Mouse (Mus musculus) heart, embryonic 16.5 days (tissue): ENCODE data around the gene Cdkl2. TPM values are rescaled to one million over a fixed set of nuclear protein-coding genes. Genes with fewer than 3 reads are reported as not detected.

ENCODE experiments used
- ATAC-seq: fragments of 200-750 bp; cut with Nextera tagmentation; replicated peaks from 2 replicates; pipeline ENCODE4 v1.8.0; 2017; ENCODE audit warnings: moderate number of reproducible peaks; ENCODE audit not compliant: insufficient read depth, low FRiP score; ENCODE audit errors: extremely low read depth
- H3K27ac ChIP-seq: fragments of 300-500 bp; sonication (generic); 2 replicates; pipeline ENCODE4 v1.5.1; 2014; ENCODE audit warnings: mild to moderate bottlenecking, low read length, control low read depth, moderate library complexity
- H3K27me3 ChIP-seq: fragments of 300-500 bp; sonication (generic); 2 replicates; pipeline ENCODE4 v1.6.1; 2014; ENCODE audit warnings: low read length, mixed read lengths; ENCODE audit not compliant: control insufficient read depth, insufficient read depth
- H3K36me3 ChIP-seq: fragments of 300-500 bp; sonication (generic); 2 replicates; pipeline ENCODE4 v1.6.1; 2014; ENCODE audit not compliant: control insufficient read depth, insufficient read depth
- H3K4me1 ChIP-seq: fragments of 300-500 bp; sonication (generic); 2 replicates; pipeline ENCODE4 v1.6.1; 2014; ENCODE audit warnings: low read length, mixed read lengths; ENCODE audit not compliant: control insufficient read depth, insufficient read depth
- H3K4me2 ChIP-seq: fragments of 300-500 bp; sonication (generic); 2 replicates; pipeline ENCODE4 v1.6.1; 2014; ENCODE audit warnings: low read depth, mild to moderate bottlenecking, control low read depth, low read length
- H3K4me3 ChIP-seq: fragments of 300-500 bp; sonication (generic); 2 replicates; pipeline ENCODE4 v1.5.1; 2014; ENCODE audit warnings: mild to moderate bottlenecking, control low read depth, low read length
- H3K9ac ChIP-seq: fragments of 300-500 bp; sonication (generic); 2 replicates; pipeline ENCODE4 v1.6.1; 2014; ENCODE audit warnings: low read length, control low read depth
- H3K9me3 ChIP-seq: fragments of 300-500 bp; sonication (generic); replicated peaks from 2 replicates; pipeline ENCODE4 v1.6.1; 2016; ENCODE audit warnings: low read length; ENCODE audit not compliant: control insufficient read depth
- WGBS: fragments of 180-500 bp; shearing (Covaris S2); extraction: QIAGEN DNeasy Blood & Tissue Kit; methylation state at CpG from one replicate; pipeline ENCODE4 v1.1.7; 2014; 5-methylcytosine and 5-hydroxymethylcytosine counted together
- polyA plus RNA-seq: library from polyadenylated mRNA; unstranded; fragments of >200 nt; fragmentation: Nextera tagmentation; extraction: Ambion mirVana; gene quantifications from 2 replicates; pipeline ENCODE4 v1.2.1, GENCODE M21; 2015

Gene Cdkl2
- polyA plus RNA-seq, 1 experiment from 2014 or later, result 1.2 TPM

- WGBS, result under 1% methylated on average over 65 of the region's 65 CpGs
- ATAC-seq, result peak; percentile 97
- peaks cover 28% of the 10 kb centered on the region for H3K4me1 ChIP-seq
- H3K9me3 ChIP-seq, result no peaks in the 10 kb centered on the region
- peak within 1 kb of the TSS; percentile 97 for H3K27ac ChIP-seq
- peaks cover 4% of the 10 kb centered on the region for H3K36me3 ChIP-seq
- H3K27me3 ChIP-seq, result no peaks in the 10 kb centered on the region
- H3K4me2 ChIP-seq, result peak within 1 kb of the TSS; percentile 79
- H3K4me3 ChIP-seq, result peak within 1 kb of the TSS; percentile 72
- peak within 1 kb of the TSS; percentile 91 for H3K9ac ChIP-seq
These were observed 80.8 kb downstream of the Cdkl2 start, which contains the start of gene Rchy1 for GRCm38 (mm10) chr5:91962639-91963440. Gene Rchy1, minus strand, starts transcription at chr5:91963068.

GRCm38 (mm10) chr5:91962259-91962638, 81.4 kb downstream of the Cdkl2 start:
- Histone ChIP-seq H3K4me1 (peaks cover 28% of the 10 kb centered on the region), H3K9ac (peak overlapping the region; percentile 91), H3K4me2 (peak overlapping the region; percentile 79), H3K9me3 (no peaks in the 10 kb centered on the region), H3K36me3 (peaks cover 5% of the 10 kb centered on the region), H3K27me3 (no peaks in the 10 kb centered on the region), H3K4me3 (peak overlapping the region; percentile 72), H3K27ac (peak overlapping the region; percentile 97)
- ATAC-seq, result 0 out of 2 replicates have a peak, but pooled peaks have one; percentile 3
- WGBS, result 0% methylated on average over 14 of the region's 14 CpGs

GRCm38 (mm10) chr5:91961370-91961769, 82.3 kb downstream of the Cdkl2 start:
- peak overlapping the region; percentile 97 for H3K27ac ChIP-seq
- H3K4me2 ChIP-seq, result peak overlapping the region; percentile 79
- H3K4me1 ChIP-seq, result peaks cover 28% of the 10 kb centered on the region
- ATAC-seq, result no peak
- H3K4me3 ChIP-seq, result peak overlapping the region; percentile 72
- H3K27me3 ChIP-seq, result no peaks in the 10 kb centered on the region
- H3K9ac ChIP-seq, result peak overlapping the region; percentile 91
- peaks cover 9% of the 10 kb centered on the region for H3K36me3 ChIP-seq
- H3K9me3 ChIP-seq, result no peaks in the 10 kb centered on the region
- 81% methylated on average over 1 of the region's 1 CpGs for WGBS

GRCm38 (mm10) chr5:91960606-91961254, 83.0 kb downstream of the Cdkl2 start:
- peak overlapping the region; percentile 38 for H3K9ac ChIP-seq

GRCm38 (mm10) chr5:91959986-91960385, 83.7 kb downstream of the Cdkl2 start:
- Histone ChIP-seq H3K27me3 (no peaks in the 10 kb centered on the region), H3K4me3 (no peak overlapping the region), H3K4me2 (peak overlapping the region; percentile 79), H3K4me1 (peaks cover 28% of the 10 kb centered on the region), H3K36me3 (peaks cover 10% of the 10 kb centered on the region), H3K9me3 (no peaks in the 10 kb centered on the region), H3K27ac (no peak overlapping the region; the same call in 1 of the 2 replicates), H3K9ac (no peak overlapping the region; the same call in 1 of the 2 replicates)
- WGBS, result 68% methylated on average over 1 of the region's 1 CpGs
- ATAC-seq, result no peak

More at GRCm38 (mm10) chr5:91960606-91961254, 83.0 kb downstream of the Cdkl2 start:
- H3K27me3 ChIP-seq, result no peaks in the 10 kb centered on the region
- ATAC-seq, result no peak
- peak overlapping the region; percentile 22 for H3K27ac ChIP-seq
- peaks cover 9% of the 10 kb centered on the region for H3K36me3 ChIP-seq
- peak overlapping the region; percentile 35 for H3K4me3 ChIP-seq
- H3K4me2 ChIP-seq, result peak overlapping the region; percentile 79
- WGBS, result 24% methylated on average over 3 of the region's 3 CpGs
- H3K9me3 ChIP-seq, result no peaks in the 10 kb centered on the region
- H3K4me1 ChIP-seq, result peaks cover 28% of the 10 kb centered on the region

- no peaks in the 10 kb centered on the region for H3K27me3 ChIP-seq
- no peak overlapping the region for H3K4me2 ChIP-seq
- H3K9ac ChIP-seq, result no peak overlapping the region
- no peak overlapping the region for H3K4me3 ChIP-seq
- H3K9me3 ChIP-seq, result no peaks in the 10 kb centered on the region
- WGBS, result 58% methylated on average over 1 of the region's 1 CpGs
- H3K36me3 ChIP-seq, result peaks cover 13% of the 10 kb centered on the region
- H3K4me1 ChIP-seq, result peaks cover 27% of the 10 kb centered on the region
- no peak overlapping the region for H3K27ac ChIP-seq
- ATAC-seq, result no peak
These were observed 84.6 kb downstream of the Cdkl2 start for GRCm38 (mm10) chr5:91959096-91959495.

- WGBS, result 87% methylated on average over 3 of the region's 3 CpGs
- no peak for ATAC-seq
These were observed 86.5 kb downstream of the Cdkl2 start for GRCm38 (mm10) chr5:91956991-91957760.

More at GRCm38 (mm10) chr5:91956991-91957760, 86.5 kb downstream of the Cdkl2 start:
- Histone ChIP-seq H3K9me3 (no peaks in the 10 kb centered on the region), H3K27ac (no peak overlapping the region), H3K27me3 (no peaks in the 10 kb centered on the region), H3K36me3 (peaks cover 24% of the 10 kb centered on the region), H3K4me2 (no peak overlapping the region), H3K4me1 (peaks cover 21% of the 10 kb centered on the region), H3K9ac (no peak overlapping the region), H3K4me3 (no peak overlapping the region)
